Mouse (Mus musculus) lung, postnatal 0 days (tissue): ENCODE measurements around the gene Gcfc2.

Source experiments
- CTCF ChIP-seq: IDR thresholded peaks from 2 replicates; pipeline ENCODE4 v1.5.1; 2016; ENCODE audit warnings: antibody characterized with exemption, mild to moderate bottlenecking
- EP300 ChIP-seq: IDR thresholded peaks from 2 replicates; pipeline ENCODE4 v1.6.1; 2016; ENCODE audit warnings: antibody characterized with exemption, mild to moderate bottlenecking, control low read depth

- TF ChIP-seq CTCF (no peak), EP300 (no peak)
Measured at GRCm38 (mm10) chr6:81955133-81955532, 31.7 kb downstream of the Gcfc2 start.
